Mouse (Mus musculus) neutrophil, adult 5-6 weeks (primary cell): ENCODE measurements around the gene Pigs. TPM values are rescaled to one million over a fixed set of nuclear protein-coding genes. Genes with fewer than 3 reads are reported as not detected.

Source experiments
- ATAC-seq: fragments of 151-379, 151-347 bp; 2 replicates; pipeline ENCODE4 v1.8.0; 2017; ENCODE audit warnings: mild to moderate bottlenecking, moderate TSS enrichment; ENCODE audit not compliant: insufficient number of reproducible peaks, poor library complexity, low FRiP score, severe bottlenecking; ENCODE audit errors: extremely low read depth
- total RNA-seq: library from RNA; stranded (forward); fragments of 200-1000 nt; gene quantifications from 2 replicates; pipeline ENCODE4 v1.2.3, GENCODE M21; 2017

Gene Pigs
- total RNA-seq, 1 experiment from 2014 or later = 21.1 TPM

DNA sequence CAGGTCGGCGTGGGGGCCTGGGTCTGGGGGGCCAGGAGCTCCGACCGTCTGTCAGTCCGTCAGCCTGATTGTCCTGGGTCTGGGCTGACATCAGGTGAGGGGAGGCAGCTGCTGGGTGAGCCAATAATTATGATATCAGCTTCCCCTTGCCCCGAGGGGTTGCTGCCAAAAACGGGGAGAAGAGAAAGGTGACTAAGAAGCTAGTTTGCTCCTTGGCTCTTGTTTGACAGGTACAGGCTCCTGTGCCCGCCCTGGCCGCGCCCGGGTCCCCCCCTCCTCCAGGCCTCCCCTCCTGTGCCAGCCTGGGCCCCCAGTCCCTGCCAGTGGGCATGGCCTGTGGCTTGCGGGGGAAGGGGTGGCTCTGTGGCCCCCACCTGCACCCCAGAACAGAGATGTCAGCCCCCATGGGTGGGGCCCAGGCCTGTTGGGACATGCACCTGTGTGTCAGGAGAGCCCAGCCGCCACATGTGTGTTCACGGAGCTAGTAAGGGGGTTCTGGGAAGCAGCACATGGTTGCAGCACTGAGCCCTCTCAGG, 58.4 kb downstream of the Pigs start, which contains the start of gene Foxn1:
Gene Foxn1 (minus strand): TSS at position 51 of the 536 bp plus-strand sequence.
- ATAC-seq = no peak

Other genes with a start within 250 kb of the Pigs start
- gene Eral1, start 248.0 kb upstream of the Pigs start, total RNA-seq = 12.8 and 14.9 TPM in 2 replicates
- 9.5 and 9.6 TPM in 2 replicates for gene Fam222b, start 233.8 kb upstream of the Pigs start, total RNA-seq
- 9.9 and 12.5 TPM in 2 replicates for gene Traf4, start 162.8 kb upstream of the Pigs start, total RNA-seq
- 14.1 and 16.1 TPM in 2 replicates for gene Nek8, start 151.7 kb upstream of the Pigs start, total RNA-seq
- 5.4 and 6.1 TPM in 2 replicates for gene Tlcd1, start 151.7 kb upstream of the Pigs start, total RNA-seq
- gene Rpl23a, start 144.8 kb upstream of the Pigs start, total RNA-seq = 1,363 and 1,388 TPM in 2 replicates
- gene Rab34, start 140.0 kb upstream of the Pigs start, total RNA-seq = not detected in 2 replicates
- 0.74 TPM in 1 of 2 replicates, not detected in the other for gene Proca1, start 135.0 kb upstream of the Pigs start, total RNA-seq
- 40.2 and 48.6 TPM in 2 replicates for gene Sdf2, start 82.7 kb upstream of the Pigs start, total RNA-seq
- gene Supt6, start 82.4 kb upstream of the Pigs start, total RNA-seq = 53.5 and 61.2 TPM in 2 replicates
- gene 2610507B11Rik, start 66.7 kb upstream of the Pigs start, total RNA-seq = 97.4 and 102 TPM in 2 replicates
- gene BC030499, start 37.6 kb upstream of the Pigs start, total RNA-seq = 4.1 and 4.8 TPM in 2 replicates
- 0.37 and 0.93 TPM in 2 replicates for gene Spag5, start 26.9 kb upstream of the Pigs start, total RNA-seq
- gene Aldoc, start 5.4 kb upstream of the Pigs start, total RNA-seq = 1.7 and 2.9 TPM in 2 replicates
- gene Unc119, start 15.1 kb downstream of the Pigs start, total RNA-seq = 62.9 and 76.7 TPM in 2 replicates
- gene Foxn1, start 58.1 kb downstream of the Pigs start, total RNA-seq = not detected in 2 replicates
- 0.25 and 0.47 TPM in 2 replicates for gene Slc13a2, start 93.8 kb downstream of the Pigs start, total RNA-seq
- not detected in 2 replicates for gene Slc46a1, start 137.3 kb downstream of the Pigs start, total RNA-seq
- gene Sarm1, start 169.3 kb downstream of the Pigs start, total RNA-seq = 0.12 and 0.23 TPM in 2 replicates
- gene Vtn, start 170.7 kb downstream of the Pigs start, total RNA-seq = not detected in 2 replicates
- gene Sebox, start 175.0 kb downstream of the Pigs start, total RNA-seq = not detected in 2 replicates
- 25.4 and 34.9 TPM in 2 replicates for gene Tmem199, start 183.8 kb downstream of the Pigs start, total RNA-seq
- gene Poldip2, start 183.8 kb downstream of the Pigs start, total RNA-seq = 34.9 and 35.7 TPM in 2 replicates
- 7.4 and 7.6 TPM in 2 replicates for gene Tnfaip1, start 207.9 kb downstream of the Pigs start, total RNA-seq
- 75.6 and 87.8 TPM in 2 replicates for gene Ift20, start 207.9 kb downstream of the Pigs start, total RNA-seq
- 0.93 and 2.9 TPM in 2 replicates for gene Tmem97, start 222.4 kb downstream of the Pigs start, total RNA-seq